Mouse (Mus musculus): ENCODE data around the gene Sprr2h. TPM values are rescaled to one million over a fixed set of nuclear protein-coding genes. Genes with fewer than 3 reads are reported as not detected.

Gene Sprr2h
- 0.26 TPM in 1 of 2 replicates, not detected in the other for polyA plus RNA-seq (2016; fragmentation: Nextera tagmentation; extraction: Ambion mirVana)

DNA sequence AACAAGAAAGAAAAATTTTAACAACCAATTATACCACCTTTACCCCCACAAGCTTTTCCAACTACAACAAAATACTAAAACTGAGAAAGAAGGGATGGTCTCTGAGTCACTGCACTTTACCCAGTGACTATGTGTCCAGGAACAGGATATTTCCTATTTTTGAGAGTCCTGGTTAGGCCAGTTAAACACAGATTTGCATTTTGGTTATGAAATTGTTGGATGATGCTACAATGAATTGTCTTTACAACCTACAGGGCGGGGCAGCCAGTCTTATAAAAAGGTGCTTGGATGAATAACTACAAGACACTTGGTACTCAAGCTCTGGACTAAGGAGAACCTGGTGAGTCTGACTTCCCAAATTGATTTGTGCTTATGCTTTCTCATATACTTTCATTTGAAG, at the start of gene Sprr2h:
Gene Sprr2h (plus strand): TSS at position 301 of the 400 bp plus-strand sequence.
- Histone ChIP-seq H3K4me2 (no peak within 1 kb of the TSS), H3K4me3 (no peak within 1 kb of the TSS), H3K27ac (ENCODE audit: poor library complexity, severe bottlenecking) (no peak within 1 kb of the TSS), H3K9ac (no peak within 1 kb of the TSS), H3K36me3 (no peaks in the 10 kb centered on the region), H3K4me1 (replicated peaks) (no peaks in the 10 kb centered on the region), H3K27me3 (replicated peaks) (no peaks in the 10 kb centered on the region), H3K9me3 (replicated peaks) (no peaks in the 10 kb centered on the region)
- WGBS: 77% methylated on average over 1 of the region's 1 CpGs
- no peak for ATAC-seq (ENCODE audit: insufficient number of reproducible peaks, low FRiP score)

- no peaks in the 10 kb centered on the region for H3K4me1 ChIP-seq (replicated peaks)
- H3K27ac ChIP-seq (ENCODE audit: poor library complexity, severe bottlenecking): no peak overlapping the region
- H3K9me3 ChIP-seq (replicated peaks): no peaks in the 10 kb centered on the region
- no peaks in the 10 kb centered on the region for H3K27me3 ChIP-seq (replicated peaks)
- H3K4me3 ChIP-seq: no peak overlapping the region
- WGBS: 79% methylated on average over 1 of the region's 1 CpGs
- H3K4me2 ChIP-seq: no peak overlapping the region
- H3K36me3 ChIP-seq: no peaks in the 10 kb centered on the region
- H3K9ac ChIP-seq: no peak overlapping the region
- ATAC-seq (ENCODE audit: insufficient number of reproducible peaks, low FRiP score): no peak
These were observed 49.2 kb upstream of the Sprr2h start for GRCm38 (mm10) chr3:92336278-92336677.

- Histone ChIP-seq H3K27ac (ENCODE audit: poor library complexity, severe bottlenecking) (no peak within 1 kb of the TSS), H3K4me1 (replicated peaks) (no peaks in the 10 kb centered on the region), H3K27me3 (replicated peaks) (no peaks in the 10 kb centered on the region), H3K4me3 (no peak within 1 kb of the TSS), H3K4me2 (no peak within 1 kb of the TSS), H3K9ac (no peak within 1 kb of the TSS), H3K36me3 (no peaks in the 10 kb centered on the region), H3K9me3 (replicated peaks) (no peaks in the 10 kb centered on the region)
- no peak for ATAC-seq (ENCODE audit: insufficient number of reproducible peaks, low FRiP score)
- WGBS: 80% methylated on average over 5 of the region's 5 CpGs
These were observed 46.6 kb upstream of the Sprr2h start, which contains the start of gene Sprr2d for GRCm38 (mm10) chr3:92338840-92339239. Gene Sprr2d, plus strand, starts transcription at chr3:92339140.

DNA sequence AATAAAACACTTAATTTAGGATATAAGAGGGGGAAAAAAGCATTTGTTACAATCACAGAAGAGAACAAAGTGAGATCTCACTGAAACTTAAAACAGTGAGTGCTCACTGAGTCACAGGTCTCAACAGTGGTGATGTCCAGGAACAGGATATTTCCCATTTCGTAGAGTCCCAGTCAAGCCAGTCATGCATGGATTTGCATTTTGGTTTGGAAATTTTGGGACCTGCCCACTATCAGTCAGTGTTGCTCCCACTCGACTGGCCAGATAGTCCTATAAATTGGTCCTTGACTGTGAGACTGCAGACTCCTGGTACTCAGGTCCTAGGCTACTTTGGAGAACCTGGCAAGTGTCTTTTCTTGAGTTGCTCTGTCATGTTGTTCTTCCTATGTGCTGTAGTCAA, 33.6 kb upstream of the Sprr2h start, which contains the start of gene Sprr2e:
Gene Sprr2e (plus strand): TSS at position 301 of the 400 bp plus-strand sequence.
- no peaks in the 10 kb centered on the region for H3K27me3 ChIP-seq (replicated peaks)
- no peak for ATAC-seq (ENCODE audit: insufficient number of reproducible peaks, low FRiP score)
- no peaks in the 10 kb centered on the region for H3K4me1 ChIP-seq (replicated peaks)
- no peak within 1 kb of the TSS for H3K27ac ChIP-seq (ENCODE audit: poor library complexity, severe bottlenecking)
- 77% methylated on average over 2 of the region's 2 CpGs for WGBS
- H3K4me3 ChIP-seq: no peak within 1 kb of the TSS
- H3K36me3 ChIP-seq: no peaks in the 10 kb centered on the region
- H3K9me3 ChIP-seq (replicated peaks): no peaks in the 10 kb centered on the region
- H3K9ac ChIP-seq: no peak within 1 kb of the TSS
- no peak within 1 kb of the TSS for H3K4me2 ChIP-seq

DNA sequence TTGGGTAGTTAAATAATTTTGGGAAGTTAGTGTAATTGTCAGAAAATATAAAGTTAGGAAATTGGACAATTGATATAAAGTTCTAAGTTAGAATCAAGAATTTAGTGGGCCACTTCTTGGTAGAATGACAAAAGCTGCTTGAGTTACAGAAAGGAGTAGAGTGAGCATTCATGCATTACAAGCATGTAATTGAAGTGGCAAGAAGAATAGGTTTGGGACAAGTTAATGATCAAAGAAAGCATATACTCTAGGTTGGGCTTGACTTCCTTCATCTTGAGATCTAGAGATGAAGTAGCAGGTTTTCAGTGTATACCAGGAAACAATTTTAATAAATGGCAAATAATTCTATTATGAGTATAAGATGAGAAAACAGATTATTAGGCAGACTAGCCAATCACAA, 23.9 kb upstream of the Sprr2h start:
- Histone ChIP-seq H3K27me3 (replicated peaks) (no peaks in the 10 kb centered on the region), H3K9ac (no peak overlapping the region), H3K9me3 (replicated peaks) (no peaks in the 10 kb centered on the region), H3K36me3 (no peaks in the 10 kb centered on the region), H3K4me2 (no peak overlapping the region), H3K4me3 (no peak overlapping the region), H3K27ac (ENCODE audit: poor library complexity, severe bottlenecking) (no peak overlapping the region), H3K4me1 (replicated peaks) (no peaks in the 10 kb centered on the region)
- no peak for ATAC-seq (ENCODE audit: insufficient number of reproducible peaks, low FRiP score)

DNA sequence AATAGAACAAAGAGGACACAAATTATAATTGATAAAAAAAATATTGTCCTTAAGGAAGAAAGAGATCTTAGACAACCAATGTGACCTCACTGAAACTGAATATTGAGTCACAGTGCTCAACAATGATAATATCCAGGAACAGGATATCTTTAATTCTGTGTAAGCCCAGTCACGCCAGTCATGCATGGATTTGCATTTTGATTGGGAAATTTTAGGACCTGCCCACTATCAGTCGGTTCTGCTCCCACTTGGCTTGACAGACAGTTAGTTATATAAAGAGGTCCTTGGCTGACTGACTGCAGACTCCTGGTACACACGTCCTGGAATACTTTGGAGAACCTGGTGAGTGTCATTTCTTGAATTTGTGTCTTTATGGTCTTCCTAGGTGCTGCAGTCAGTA, 20.6 kb upstream of the Sprr2h start, which contains the start of gene Sprr2f:
Gene Sprr2f (plus strand): TSS at position 301 of the 400 bp plus-strand sequence.
- no peak within 1 kb of the TSS for H3K4me2 ChIP-seq
- ATAC-seq (ENCODE audit: insufficient number of reproducible peaks, low FRiP score): no peak
- 51% methylated on average over 3 of the region's 3 CpGs for WGBS
- H3K9ac ChIP-seq: no peak within 1 kb of the TSS
- no peaks in the 10 kb centered on the region for H3K9me3 ChIP-seq (replicated peaks)
- H3K27ac ChIP-seq (ENCODE audit: poor library complexity, severe bottlenecking): no peak within 1 kb of the TSS
- H3K36me3 ChIP-seq: no peaks in the 10 kb centered on the region
- no peaks in the 10 kb centered on the region for H3K27me3 ChIP-seq (replicated peaks)
- H3K4me3 ChIP-seq: no peak within 1 kb of the TSS
- no peaks in the 10 kb centered on the region for H3K4me1 ChIP-seq (replicated peaks)

DNA sequence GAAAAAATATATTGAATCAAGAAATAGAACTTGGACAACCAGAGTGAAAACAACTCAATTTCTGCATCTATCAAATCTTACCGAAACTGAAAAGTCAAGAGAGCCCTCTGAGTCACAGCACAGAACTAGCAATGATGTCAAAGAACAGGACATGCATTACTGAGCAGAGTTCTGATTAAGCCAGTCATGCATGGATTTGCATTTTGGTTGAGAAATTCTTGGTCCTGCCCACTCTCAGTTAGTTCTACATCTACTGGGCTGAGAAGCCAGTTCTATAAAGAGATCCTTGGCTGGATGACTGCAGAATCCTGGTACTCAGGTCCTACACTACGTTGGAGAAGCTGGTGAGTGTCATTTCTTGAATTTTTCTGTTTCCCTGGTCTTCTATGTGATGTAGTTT, 11.9 kb upstream of the Sprr2h start:
- WGBS: 76% methylated on average over 2 of the region's 2 CpGs
- no peaks in the 10 kb centered on the region for H3K4me1 ChIP-seq (replicated peaks)
- H3K4me3 ChIP-seq: no peak overlapping the region
- no peaks in the 10 kb centered on the region for H3K27me3 ChIP-seq (replicated peaks)
- no peak for ATAC-seq (ENCODE audit: insufficient number of reproducible peaks, low FRiP score)
- no peak overlapping the region for H3K9ac ChIP-seq
- H3K9me3 ChIP-seq (replicated peaks): no peaks in the 10 kb centered on the region
- H3K36me3 ChIP-seq: no peaks in the 10 kb centered on the region
- H3K4me2 ChIP-seq: no peak overlapping the region
- no peak overlapping the region for H3K27ac ChIP-seq (ENCODE audit: poor library complexity, severe bottlenecking)

DNA sequence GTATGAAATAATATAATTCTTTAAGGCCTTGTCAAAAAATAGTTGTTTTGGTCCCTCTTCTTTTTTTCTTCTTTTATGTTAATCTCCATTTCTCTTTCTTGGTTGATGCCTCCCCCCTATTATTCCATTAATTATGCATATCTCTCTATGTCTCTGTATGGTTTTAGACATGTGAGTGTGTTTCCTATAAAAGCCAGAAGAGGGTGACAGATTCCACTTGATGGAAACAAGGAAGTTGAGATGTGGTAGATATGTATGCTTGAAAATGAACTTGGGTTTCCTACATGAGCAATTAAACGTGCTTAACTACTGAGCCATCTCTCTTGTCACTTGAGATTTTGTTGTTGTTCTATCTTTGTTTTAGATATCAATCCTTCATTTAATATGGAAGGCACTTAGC, 8.8 kb downstream of the Sprr2h start:
- Histone ChIP-seq H3K36me3 (no peaks in the 10 kb centered on the region), H3K4me1 (replicated peaks) (no peaks in the 10 kb centered on the region), H3K4me2 (no peak overlapping the region), H3K27ac (ENCODE audit: poor library complexity, severe bottlenecking) (no peak overlapping the region), H3K4me3 (no peak overlapping the region), H3K9ac (no peak overlapping the region), H3K9me3 (replicated peaks) (no peaks in the 10 kb centered on the region), H3K27me3 (replicated peaks) (no peaks in the 10 kb centered on the region)
- 43% methylated on average over 1 of the region's 1 CpGs for WGBS
- no peak for ATAC-seq (ENCODE audit: insufficient number of reproducible peaks, low FRiP score)

- no peak within 1 kb of the TSS for H3K4me3 ChIP-seq
- ATAC-seq (ENCODE audit: insufficient number of reproducible peaks, low FRiP score): no peak
- H3K27ac ChIP-seq (ENCODE audit: poor library complexity, severe bottlenecking): no peak within 1 kb of the TSS
- H3K9me3 ChIP-seq (replicated peaks): no peaks in the 10 kb centered on the region
- H3K4me2 ChIP-seq: no peak within 1 kb of the TSS
- H3K36me3 ChIP-seq: no peaks in the 10 kb centered on the region
- WGBS: 76% methylated on average over 2 of the region's 2 CpGs
- no peaks in the 10 kb centered on the region for H3K4me1 ChIP-seq (replicated peaks)
- H3K9ac ChIP-seq: no peak within 1 kb of the TSS
- H3K27me3 ChIP-seq (replicated peaks): no peaks in the 10 kb centered on the region
These were observed 22.2 kb downstream of the Sprr2h start, which contains the start of gene Sprr2i for GRCm38 (mm10) chr3:92407691-92408090. Gene Sprr2i, plus strand, starts transcription at chr3:92407991.

- H3K27me3 ChIP-seq (replicated peaks): no peaks in the 10 kb centered on the region
- no peak for ATAC-seq (ENCODE audit: insufficient number of reproducible peaks, low FRiP score)
- H3K9ac ChIP-seq: no peak within 1 kb of the TSS
- no peaks in the 10 kb centered on the region for H3K9me3 ChIP-seq (replicated peaks)
- H3K4me2 ChIP-seq: no peak within 1 kb of the TSS
- H3K27ac ChIP-seq (ENCODE audit: poor library complexity, severe bottlenecking): no peak within 1 kb of the TSS
- WGBS: 83% methylated on average over 2 of the region's 2 CpGs
- H3K36me3 ChIP-seq: no peaks in the 10 kb centered on the region
- no peaks in the 10 kb centered on the region for H3K4me1 ChIP-seq (replicated peaks)
- H3K4me3 ChIP-seq: no peak within 1 kb of the TSS
These were observed 32.3 kb downstream of the Sprr2h start, which contains the start of gene Sprr2j-ps for GRCm38 (mm10) chr3:92417782-92418181. Gene Sprr2j-ps, plus strand, starts transcription at chr3:92418082.

GRCm38 (mm10) chr3:92429323-92429722, 43.8 kb downstream of the Sprr2h start, which contains the start of gene Gm9774:
Gene Gm9774, minus strand, starts transcription at chr3:92429423.
- Histone ChIP-seq H3K9ac (no peak within 1 kb of the TSS), H3K9me3 (replicated peaks) (no peaks in the 10 kb centered on the region), H3K27me3 (replicated peaks) (no peaks in the 10 kb centered on the region), H3K27ac (ENCODE audit: poor library complexity, severe bottlenecking) (no peak within 1 kb of the TSS), H3K4me2 (no peak within 1 kb of the TSS), H3K4me3 (no peak within 1 kb of the TSS), H3K36me3 (no peaks in the 10 kb centered on the region), H3K4me1 (replicated peaks) (no peaks in the 10 kb centered on the region)
- WGBS: 84% methylated on average over 6 of the region's 6 CpGs
- ATAC-seq (ENCODE audit: insufficient number of reproducible peaks, low FRiP score): no peak

DNA sequence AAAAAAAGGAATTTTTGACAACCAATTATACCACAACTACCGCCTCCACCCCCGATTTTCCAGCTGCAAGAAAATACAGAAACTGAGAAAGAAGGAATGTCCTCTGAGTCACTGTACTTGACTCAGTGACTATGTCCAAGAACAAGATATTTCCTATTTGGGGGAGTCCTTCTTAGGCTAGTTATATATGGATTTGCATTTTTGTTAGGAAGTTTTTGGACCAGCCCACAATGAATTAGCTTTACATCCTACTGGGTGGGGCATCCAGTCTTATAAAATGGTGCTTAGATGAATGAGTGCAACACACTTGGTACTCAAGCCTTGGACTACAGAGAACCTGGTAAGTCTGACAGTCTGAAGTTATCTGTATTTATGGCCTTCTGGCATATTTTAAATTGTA, 46.8 kb downstream of the Sprr2h start, which contains the start of gene Sprr2k:
Gene Sprr2k (plus strand): TSS at position 301 of the 400 bp plus-strand sequence.
- no peak within 1 kb of the TSS for H3K27ac ChIP-seq (ENCODE audit: poor library complexity, severe bottlenecking)
- ATAC-seq (ENCODE audit: insufficient number of reproducible peaks, low FRiP score): no peak
- no peaks in the 10 kb centered on the region for H3K36me3 ChIP-seq
- no peaks in the 10 kb centered on the region for H3K4me1 ChIP-seq (replicated peaks)
- H3K4me3 ChIP-seq: no peak within 1 kb of the TSS
- H3K27me3 ChIP-seq (replicated peaks): no peaks in the 10 kb centered on the region
- H3K4me2 ChIP-seq: no peak within 1 kb of the TSS
- H3K9me3 ChIP-seq (replicated peaks): no peaks in the 10 kb centered on the region
- H3K9ac ChIP-seq: no peak within 1 kb of the TSS
- 76% methylated on average over 2 of the region's 2 CpGs for WGBS

Measured in heart, embryonic 12.5 days (tissue).